Mouse (Mus musculus) spleen, adult 2 months (tissue): ENCODE results near the gene Grip2.

Experiments
- CTCF ChIP-seq: fragments of 200-500 bp; IDR thresholded peaks from 2 replicates; pipeline ENCODE4 v1.5.1; 2011; ENCODE audit warnings: mild to moderate bottlenecking, inconsistent platforms; ENCODE audit not compliant: insufficient read depth, insufficient read length, insufficient replicate concordance; ENCODE audit errors: extremely low read depth
- POLR2A ChIP-seq: fragments of 200-500 bp; IDR thresholded peaks from 2 replicates; pipeline ENCODE4 v1.6.1; 2011; ENCODE audit warnings: low read depth, low read length, inconsistent platforms

DNA sequence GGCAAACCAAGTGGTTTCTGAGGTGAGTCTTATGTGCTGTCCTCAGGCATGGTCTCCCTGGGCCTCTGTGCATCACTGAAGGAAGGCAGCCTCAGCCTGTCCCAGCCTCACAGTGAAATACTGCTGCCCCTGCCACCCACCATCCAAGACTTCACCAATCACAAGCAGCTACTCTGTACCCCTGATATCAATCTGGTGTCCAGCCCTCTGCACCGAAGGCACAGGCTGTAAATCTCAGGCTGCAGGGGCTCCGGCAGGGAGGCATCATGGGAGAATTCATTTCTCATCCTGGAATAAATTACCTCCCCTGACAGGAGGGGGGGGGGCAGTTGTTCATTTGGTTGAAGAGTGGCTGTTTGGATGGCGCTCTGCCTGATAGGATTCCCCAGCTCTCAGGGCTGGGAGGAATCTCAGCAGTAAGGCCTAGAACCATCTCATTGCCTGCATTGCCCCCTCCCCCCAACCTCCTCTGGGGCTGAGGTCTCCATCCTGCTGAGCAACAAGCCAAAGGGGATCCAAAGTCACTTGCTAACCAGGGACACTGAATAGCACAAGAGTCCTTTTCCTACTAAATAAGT, 5.9 kb upstream of the Grip2 start:
- TF ChIP-seq POLR2A (no peak), CTCF (no peak)
